Mouse (Mus musculus) C3H10T1/2 (cell line): ENCODE measurements around the gene Cela3b. TPM values are rescaled to one million over a fixed set of nuclear protein-coding genes. Genes with fewer than 3 reads are reported as not detected.

Source experiments
- polyA plus RNA-seq, 2 experiments: library from polyadenylated mRNA; unstranded; fragments of >200 nt; fragmentation: generic; extraction: Trizol; gene quantifications; one replicate each; pipeline ENCODE4 v1.2.1; 2012; ENCODE audit warnings: missing spikeins in 2 of 2

Cela3b gene
- under 1 TPM in 1 of 2 experiments, not detected in 1; 0.13 TPM for polyA plus RNA-seq

DNA sequence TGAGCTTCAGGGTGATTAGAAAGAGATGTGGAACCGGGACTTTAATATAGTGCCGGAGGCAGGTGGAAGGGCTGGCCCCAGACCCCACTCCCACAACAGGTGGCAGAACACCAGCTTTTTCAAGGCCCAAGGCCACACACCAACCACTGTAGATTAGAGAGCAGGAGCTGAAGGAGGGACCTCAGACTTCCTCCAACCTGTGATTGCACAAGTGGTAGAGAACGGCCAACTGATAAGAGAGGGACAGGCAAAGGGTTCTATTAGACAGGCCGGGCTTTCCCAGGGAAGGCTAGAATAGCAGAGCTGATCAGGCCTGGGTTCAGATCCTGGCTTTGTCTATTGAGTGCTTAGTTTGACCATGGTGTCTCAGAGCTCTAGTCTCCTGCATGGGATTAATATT lies at the start of gene Cela3b:
Gene Cela3b (minus strand): TSS at position 39 of the 400 bp plus-strand sequence.

DNA sequence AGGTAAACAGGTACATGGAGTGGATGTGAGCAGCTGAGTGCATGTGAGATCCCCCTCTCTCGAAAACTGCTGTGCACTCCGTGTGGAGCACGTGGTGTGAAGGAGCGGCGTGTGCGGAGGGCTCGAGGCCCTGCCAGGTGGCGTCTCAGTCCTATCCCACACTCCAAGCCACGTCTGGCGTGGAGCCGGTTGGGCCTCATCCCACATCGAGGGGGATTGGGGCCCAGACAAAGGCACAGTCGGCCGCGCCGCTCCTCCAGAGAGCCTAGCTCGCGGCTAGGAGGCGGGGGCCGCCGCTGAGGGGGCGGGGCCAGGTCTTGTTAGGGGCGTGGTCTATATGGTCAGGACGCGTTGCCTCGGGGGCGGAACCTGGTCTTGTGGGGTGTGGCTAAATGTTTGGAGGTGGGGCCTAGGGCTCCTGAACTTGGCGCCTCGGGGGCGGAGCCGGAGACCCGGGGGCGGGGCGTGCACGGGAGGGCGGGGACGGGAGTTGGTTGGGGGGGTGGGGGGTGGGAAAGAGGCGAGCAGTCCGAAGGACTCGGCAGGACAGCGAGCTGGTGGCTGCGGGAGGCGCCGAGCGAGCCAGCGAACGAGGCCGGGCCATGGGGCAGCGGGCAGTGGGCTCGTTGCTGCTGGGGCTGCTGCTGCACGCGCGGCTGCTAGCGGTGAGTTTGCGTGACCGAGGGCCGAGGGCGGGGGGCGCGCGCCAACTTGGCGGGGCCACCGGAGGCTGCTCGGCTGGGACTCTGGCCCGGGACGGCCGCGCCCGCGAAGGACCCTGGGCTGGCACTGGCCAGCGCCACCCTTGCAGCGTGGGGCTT lies 38.1 kb upstream of the Cela3b start, which contains the start of gene Hspg2:
Gene Hspg2 (plus strand): TSS at position 510 of the 821 bp plus-strand sequence.

DNA sequence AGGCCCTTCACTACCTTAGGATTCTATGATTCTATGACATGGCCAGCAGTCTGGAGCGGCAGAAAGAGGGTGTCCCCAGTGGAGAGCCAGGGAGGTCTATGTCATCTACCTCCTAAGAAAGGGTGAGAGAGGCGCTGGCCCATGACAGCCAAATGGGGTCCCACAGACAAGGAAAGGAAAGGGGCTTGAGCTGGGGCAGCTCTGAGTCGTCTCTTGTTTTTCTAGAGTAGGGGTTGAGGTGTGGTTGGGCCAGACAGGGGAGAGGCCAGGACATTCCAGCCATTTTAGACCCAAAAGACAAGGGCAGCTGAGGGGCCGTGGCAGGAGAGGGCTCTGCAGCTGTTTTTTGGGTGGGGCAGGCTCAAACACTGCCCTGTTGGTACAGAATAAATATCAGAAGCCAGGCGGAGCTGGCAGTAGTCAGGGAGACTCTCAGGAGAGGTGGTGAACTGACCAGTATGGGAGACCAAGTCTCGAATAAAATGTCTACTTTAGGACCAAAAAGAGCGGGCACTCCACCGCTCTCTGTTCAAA lies 23.0 kb upstream of the Cela3b start, which contains the start of gene 1700013G24Rik:
Gene 1700013G24Rik (plus strand): TSS at position 51 of the 534 bp plus-strand sequence.

DNA sequence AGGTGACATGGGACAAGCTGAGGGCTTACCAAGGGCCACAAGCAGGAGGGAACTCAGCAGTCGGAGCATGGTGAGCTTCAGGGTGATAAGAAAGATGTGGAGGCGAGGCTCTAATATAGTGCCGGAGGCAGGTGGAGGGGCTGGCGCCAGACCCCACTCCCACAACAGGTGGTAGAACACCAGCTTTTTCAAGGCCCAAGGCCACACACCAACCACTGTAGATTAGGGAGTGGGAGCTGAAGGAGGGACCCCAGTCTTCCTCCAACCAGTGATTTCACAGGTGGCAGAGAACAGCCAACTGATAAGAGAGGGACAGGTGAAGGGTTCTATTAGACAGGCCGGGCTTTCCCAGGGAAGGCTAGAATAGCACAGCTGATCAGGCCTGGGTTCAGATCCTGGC lies 20.6 kb downstream of the Cela3b start, which contains the start of gene Cela3a:
Gene Cela3a (minus strand): TSS at position 101 of the 400 bp plus-strand sequence.

Other genes with a start within 250 kb of the Cela3b start
- gene Wnt4, start 153.1 kb downstream of the Cela3b start, polyA plus RNA-seq, result under 1 TPM; 0.02 to 0.09 TPM
- gene Cdc42, start 72.8 kb downstream of the Cela3b start, polyA plus RNA-seq, result 100 to 1,000 TPM in 1 of 2 experiments, 10 to 100 TPM in 1; 43.5 to 183 TPM
- not detected for gene Cela3a, start 20.7 kb downstream of the Cela3b start, polyA plus RNA-seq
- gene 1700013G24Rik, start 22.7 kb upstream of the Cela3b start, polyA plus RNA-seq, result under 1 TPM in 1 of 2 experiments, not detected in 1; 0.02 TPM
- gene Hspg2, start 38.2 kb upstream of the Cela3b start, polyA plus RNA-seq, result 100 to 1,000 TPM in 1 of 2 experiments, 10 to 100 TPM in 1; 46.3 to 247 TPM
- not detected for gene Ldlrad2, start 144.0 kb upstream of the Cela3b start, polyA plus RNA-seq
- 10 to 100 TPM in 1 of 2 experiments, 1 to 10 TPM in 1; 3.4 to 19.1 TPM for gene Usp48, start 163.2 kb upstream of the Cela3b start, polyA plus RNA-seq
- 1 to 10 TPM; 2.6 to 4.4 TPM for gene Rap1gap, start 234.2 kb upstream of the Cela3b start, polyA plus RNA-seq